Mouse (Mus musculus): ENCODE measurements around the gene Hoxd8. TPM values are rescaled to one million over a fixed set of nuclear protein-coding genes. Genes with fewer than 3 reads are reported as not detected.
A peak's percentile ranks its signal among the peaks of the same experiment; 100 is the strongest.

The Hoxd8 gene
- polyA plus RNA-seq, 1 experiment from 2014 or later, result 2.6 TPM

DNA sequence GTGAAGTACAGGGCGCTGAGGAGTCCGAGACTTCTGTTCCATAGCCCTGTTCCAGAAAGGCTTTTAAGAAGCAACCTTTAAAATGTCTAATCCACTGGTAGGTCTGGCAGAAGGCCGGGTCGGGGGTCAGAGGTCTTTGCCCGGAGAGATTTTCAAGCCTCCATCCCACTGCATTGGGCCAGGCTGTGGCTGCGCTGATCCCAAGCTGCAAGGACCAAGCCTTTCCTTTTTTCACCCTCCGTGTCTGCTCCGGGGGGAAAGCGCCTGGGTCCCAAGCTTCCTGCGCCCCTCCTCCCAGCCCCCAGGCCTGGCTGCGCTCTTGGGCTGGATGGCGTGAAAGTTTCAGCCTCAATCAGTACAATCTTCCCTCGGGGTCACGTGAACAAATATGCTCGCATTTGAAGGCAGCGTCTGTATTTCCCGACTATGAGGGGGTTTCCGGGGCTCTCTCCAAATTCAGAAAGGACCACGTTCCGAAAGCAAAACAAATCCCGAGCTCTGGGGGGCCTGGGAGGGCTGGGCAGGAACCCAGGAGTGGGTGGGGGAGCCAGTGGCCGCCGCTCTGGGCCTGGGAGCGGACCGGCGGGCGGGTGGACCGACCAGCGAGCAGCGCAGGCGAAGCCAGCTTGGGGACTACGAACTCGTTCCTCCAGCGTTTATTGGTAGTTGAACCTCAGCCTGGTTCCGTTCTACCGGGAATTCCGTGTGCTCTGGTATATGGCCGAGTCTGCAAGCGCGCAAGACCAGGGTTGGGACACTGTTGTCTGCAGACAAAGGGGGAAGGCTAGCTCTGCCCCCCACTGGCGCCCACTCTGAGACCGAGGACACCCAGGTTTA is 31.7 kb downstream of the Hoxd8 start:
- H3K4me1 ChIP-seq, result no peaks in the 10 kb centered on the region
- peaks cover 96% of the 10 kb centered on the region for H3K27me3 ChIP-seq
- no peak overlapping the region for H3K9ac ChIP-seq
- no peaks in the 10 kb centered on the region for H3K9me3 ChIP-seq
- peak overlapping the region; percentile 24 for H3K4me2 ChIP-seq (replicated peaks)
- no peak for ATAC-seq (ENCODE audit: insufficient number of reproducible peaks, insufficient read depth, low FRiP score, low TSS enrichment)
- peak overlapping the region; percentile 14 for H3K4me3 ChIP-seq
- no peak overlapping the region for H3K27ac ChIP-seq
- no peaks in the 10 kb centered on the region for H3K36me3 ChIP-seq
- WGBS, result under 1% methylated on average over 42 of the region's 42 CpGs

- 2% methylated on average over 15 of the region's 15 CpGs for WGBS
- no peak overlapping the region for H3K4me2 ChIP-seq (replicated peaks)
Observed at GRCm38 (mm10) chr2:74736688-74737577, 32.5 kb downstream of the Hoxd8 start.

GRCm38 (mm10) chr2:74737578-74738070 is 33.2 kb downstream of the Hoxd8 start:
- Histone ChIP-seq H3K9ac (no peak overlapping the region), H3K4me3 (no peak overlapping the region)

More at GRCm38 (mm10) chr2:74736688-74737577, 32.5 kb downstream of the Hoxd8 start:
- H3K27ac ChIP-seq, result no peak overlapping the region
- no peaks in the 10 kb centered on the region for H3K9me3 ChIP-seq
- H3K36me3 ChIP-seq, result no peaks in the 10 kb centered on the region
- H3K27me3 ChIP-seq, result peaks cover 96% of the 10 kb centered on the region
- H3K4me3 ChIP-seq, result no peak overlapping the region
- no peak overlapping the region for H3K9ac ChIP-seq
- no peak for ATAC-seq (ENCODE audit: insufficient number of reproducible peaks, insufficient read depth, low FRiP score, low TSS enrichment)
- no peaks in the 10 kb centered on the region for H3K4me1 ChIP-seq

GRCm38 (mm10) chr2:74738623-74739475 is 34.4 kb downstream of the Hoxd8 start:
- Histone ChIP-seq H3K27ac (no peak overlapping the region), H3K9ac (no peak overlapping the region), H3K27me3 (peaks cover 98% of the 10 kb centered on the region), H3K4me2 (replicated peaks) (no peak overlapping the region), H3K9me3 (no peaks in the 10 kb centered on the region), H3K4me3 (no peak overlapping the region), H3K4me1 (no peaks in the 10 kb centered on the region), H3K36me3 (no peaks in the 10 kb centered on the region)
- no peak for ATAC-seq (ENCODE audit: insufficient number of reproducible peaks, insufficient read depth, low FRiP score, low TSS enrichment)
- WGBS, result under 1% methylated on average over 20 of the region's 20 CpGs

More at GRCm38 (mm10) chr2:74737578-74738070, 33.2 kb downstream of the Hoxd8 start:
- Histone ChIP-seq H3K27me3 (peaks cover 96% of the 10 kb centered on the region), H3K4me1 (no peaks in the 10 kb centered on the region), H3K4me2 (replicated peaks) (no peak overlapping the region), H3K27ac (no peak overlapping the region), H3K9me3 (no peaks in the 10 kb centered on the region), H3K36me3 (no peaks in the 10 kb centered on the region)
- no peak for ATAC-seq (ENCODE audit: insufficient number of reproducible peaks, insufficient read depth, low FRiP score, low TSS enrichment)
- 2% methylated on average over 7 of the region's 7 CpGs for WGBS

GRCm38 (mm10) chr2:74739476-74739800 is 35.0 kb downstream of the Hoxd8 start:
- no peaks in the 10 kb centered on the region for H3K4me1 ChIP-seq

DNA sequence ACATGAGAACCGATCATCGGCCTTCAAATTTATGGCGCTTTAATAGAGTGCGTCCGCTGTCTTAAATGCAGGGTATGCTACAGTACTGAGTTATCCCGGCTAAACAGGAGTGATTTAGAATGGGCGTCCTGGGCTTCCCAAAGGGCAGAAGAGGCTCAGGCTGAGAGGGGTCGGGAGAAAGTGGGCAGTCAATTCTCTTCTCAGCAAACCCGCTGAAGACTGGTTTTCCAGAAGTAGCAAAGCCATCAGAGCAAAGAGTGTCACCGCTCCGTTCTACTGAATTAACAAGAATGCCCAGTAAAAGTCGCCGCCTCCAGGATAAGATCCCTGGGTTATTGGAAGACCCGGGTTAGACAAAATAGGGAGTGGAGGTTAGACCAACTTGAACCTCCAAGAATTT is 35.5 kb downstream of the Hoxd8 start:
- H3K9ac ChIP-seq, result no peak overlapping the region
- H3K9me3 ChIP-seq, result no peaks in the 10 kb centered on the region
- no peak overlapping the region for H3K4me2 ChIP-seq (replicated peaks)
- no peak for ATAC-seq (ENCODE audit: insufficient number of reproducible peaks, insufficient read depth, low FRiP score, low TSS enrichment)
- H3K27ac ChIP-seq, result no peak overlapping the region
- H3K4me1 ChIP-seq, result no peaks in the 10 kb centered on the region
- H3K4me3 ChIP-seq, result no peak overlapping the region
- WGBS, result 2% methylated on average over 14 of the region's 14 CpGs
- peaks cover 98% of the 10 kb centered on the region for H3K27me3 ChIP-seq
- H3K36me3 ChIP-seq, result no peaks in the 10 kb centered on the region

More at GRCm38 (mm10) chr2:74739476-74739800, 35.0 kb downstream of the Hoxd8 start:
- Histone ChIP-seq H3K9ac (no peak overlapping the region), H3K9me3 (no peaks in the 10 kb centered on the region), H3K4me3 (no peak overlapping the region), H3K27ac (no peak overlapping the region), H3K4me2 (replicated peaks) (no peak overlapping the region), H3K27me3 (peaks cover 98% of the 10 kb centered on the region), H3K36me3 (no peaks in the 10 kb centered on the region)
- WGBS, result 2% methylated on average over 2 of the region's 2 CpGs
- no peak for ATAC-seq (ENCODE audit: insufficient number of reproducible peaks, insufficient read depth, low FRiP score, low TSS enrichment)

GRCm38 (mm10) chr2:74740311-74741091 is 36.1 kb downstream of the Hoxd8 start:
- H3K9me3 ChIP-seq, result no peaks in the 10 kb centered on the region
- H3K4me3 ChIP-seq, result no peak overlapping the region
- H3K9ac ChIP-seq, result no peak overlapping the region

DNA sequence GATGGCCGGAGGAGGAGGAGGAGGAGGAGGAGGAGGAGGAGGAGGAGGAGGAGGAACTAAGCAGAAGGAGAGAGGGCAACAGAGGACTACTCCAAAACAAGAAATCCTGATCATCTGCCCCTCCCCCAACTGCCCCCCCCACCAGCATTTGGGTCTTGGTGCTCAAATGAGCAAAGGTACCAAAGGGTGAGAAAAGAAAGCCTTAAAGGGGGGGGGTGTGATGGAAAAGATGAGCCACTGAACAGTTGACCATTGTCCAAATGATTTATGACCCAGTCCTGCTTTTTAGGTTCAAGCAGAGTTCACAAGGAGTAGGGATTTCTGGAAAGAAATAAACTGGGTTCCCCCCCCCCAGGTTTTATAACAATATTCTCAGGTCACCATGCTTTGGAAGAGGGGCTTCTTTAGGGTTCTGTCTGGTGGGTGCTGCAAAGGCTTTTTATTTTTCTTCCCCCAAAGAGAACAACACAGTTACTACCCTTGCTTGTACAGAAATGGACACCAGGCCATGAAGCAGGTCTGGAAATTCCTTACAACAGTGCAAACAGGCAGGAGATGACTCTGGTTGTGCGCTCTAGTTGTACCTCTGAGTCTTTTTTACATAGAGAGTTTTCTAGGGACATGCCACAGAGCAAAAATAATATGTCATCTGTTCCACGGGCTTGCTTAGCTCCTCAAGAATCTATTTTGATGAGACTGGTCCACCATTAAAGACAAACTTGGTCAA is 37.0 kb downstream of the Hoxd8 start:
- 22% methylated on average over 2 of the region's 3 CpGs for WGBS

More at GRCm38 (mm10) chr2:74740311-74741091, 36.1 kb downstream of the Hoxd8 start:
- Histone ChIP-seq H3K27me3 (peaks cover 98% of the 10 kb centered on the region), H3K27ac (no peak overlapping the region), H3K4me1 (no peaks in the 10 kb centered on the region), H3K36me3 (no peaks in the 10 kb centered on the region), H3K4me2 (replicated peaks) (peak overlapping the region; percentile 5; the same call in 1 of the 2 replicates)
- 1% methylated on average over 43 of the region's 43 CpGs for WGBS
- no peak for ATAC-seq (ENCODE audit: insufficient number of reproducible peaks, insufficient read depth, low FRiP score, low TSS enrichment)

DNA sequence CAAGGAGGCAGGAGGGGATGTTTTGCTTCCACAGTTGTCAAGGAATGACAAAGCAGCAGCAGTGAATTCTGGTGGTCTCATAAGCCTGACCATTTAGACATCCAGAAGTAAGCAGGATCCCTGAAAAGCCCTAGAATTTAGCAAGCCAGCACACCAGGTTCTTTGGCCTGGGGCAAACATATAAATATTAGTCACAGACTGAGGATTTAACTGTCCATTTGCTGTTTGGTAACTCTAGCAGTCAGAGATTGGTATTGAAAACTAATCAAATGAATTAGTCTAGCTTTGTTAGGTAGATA is 37.5 kb downstream of the Hoxd8 start:
- no peaks in the 10 kb centered on the region for H3K9me3 ChIP-seq
- H3K4me1 ChIP-seq, result no peaks in the 10 kb centered on the region
- H3K27me3 ChIP-seq, result peaks cover 98% of the 10 kb centered on the region
- no peak overlapping the region for H3K4me2 ChIP-seq (replicated peaks)
- no peak for ATAC-seq (ENCODE audit: insufficient number of reproducible peaks, insufficient read depth, low FRiP score, low TSS enrichment)
- no peaks in the 10 kb centered on the region for H3K36me3 ChIP-seq
- H3K9ac ChIP-seq, result no peak overlapping the region
- no peak overlapping the region for H3K27ac ChIP-seq
- H3K4me3 ChIP-seq, result no peak overlapping the region

More for the DNA sequence above, 37.0 kb downstream of the Hoxd8 start:
- H3K4me2 ChIP-seq (replicated peaks), result no peak overlapping the region
- H3K9me3 ChIP-seq, result no peaks in the 10 kb centered on the region
- peaks cover 98% of the 10 kb centered on the region for H3K27me3 ChIP-seq
- H3K9ac ChIP-seq, result no peak overlapping the region
- H3K4me1 ChIP-seq, result no peaks in the 10 kb centered on the region
- no peak overlapping the region for H3K4me3 ChIP-seq
- H3K27ac ChIP-seq, result no peak overlapping the region
- ATAC-seq (ENCODE audit: insufficient number of reproducible peaks, insufficient read depth, low FRiP score, low TSS enrichment), result no peak
- H3K36me3 ChIP-seq, result no peaks in the 10 kb centered on the region

DNA sequence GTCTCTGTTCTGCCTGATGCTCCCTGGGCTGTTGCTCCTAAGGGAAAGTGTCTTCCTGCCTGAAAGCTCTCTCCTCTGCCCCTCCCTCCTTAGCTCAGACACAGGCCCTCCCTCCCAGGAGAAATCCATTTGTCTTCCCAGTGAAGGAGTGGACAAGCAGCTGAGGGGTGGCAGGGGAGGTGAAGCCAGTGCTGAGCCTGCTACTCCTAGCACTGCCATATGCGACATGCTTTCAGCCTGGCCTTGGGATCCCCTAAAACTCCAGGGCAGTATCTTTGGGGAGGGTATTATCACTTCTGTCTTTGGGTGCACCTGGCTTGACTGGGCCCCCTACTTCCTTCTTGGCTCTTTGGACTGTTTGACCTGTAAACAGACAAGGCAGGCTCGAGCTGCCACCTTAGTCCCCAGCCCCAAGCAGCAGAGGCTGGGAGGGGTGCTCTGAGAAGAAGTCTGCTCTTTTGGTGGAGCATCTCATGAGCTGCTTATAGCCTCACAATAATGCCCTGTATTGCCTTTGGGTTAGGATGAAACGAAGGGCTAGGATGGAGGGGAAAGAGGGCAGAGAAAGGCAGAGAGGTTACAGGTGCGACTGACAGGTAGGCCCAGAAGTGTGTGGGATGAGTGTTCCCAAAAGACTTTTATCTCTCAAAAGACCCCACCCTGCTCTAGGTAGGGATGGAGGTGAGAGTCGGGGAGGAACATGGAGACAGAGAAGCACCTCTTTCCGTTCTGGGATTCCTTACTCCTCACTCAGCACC is 41.3 kb downstream of the Hoxd8 start:
- Histone ChIP-seq H3K4me3 (no peak overlapping the region), H3K9ac (no peak overlapping the region), H3K4me2 (replicated peaks) (no peak overlapping the region), H3K36me3 (no peaks in the 10 kb centered on the region), H3K27ac (no peak overlapping the region), H3K9me3 (no peaks in the 10 kb centered on the region), H3K27me3 (peaks cover 88% of the 10 kb centered on the region), H3K4me1 (peaks cover 7% of the 10 kb centered on the region)
- ATAC-seq (ENCODE audit: insufficient number of reproducible peaks, insufficient read depth, low FRiP score, low TSS enrichment), result no peak
- 0% methylated on average over 6 of the region's 6 CpGs for WGBS
